Mouse (Mus musculus) lung, postnatal 14 days (tissue): Measurements from ENCODE around the gene Cbx8.

ENCODE experiments used
- DNase-seq: peaks from one replicate; pipeline ENCODE4 v3.0.0; 2021

The Cbx8 gene

GRCm38 (mm10) chr11:119033874-119034558 is 6.8 kb downstream of the Cbx8 start:
- DNase-seq, result peak; percentile 92

GRCm38 (mm10) chr11:119026203-119026602 is 14.6 kb downstream of the Cbx8 start:
- no peak for DNase-seq

- DNase-seq, result no peak
Measured at GRCm38 (mm10) chr11:119024260-119024659, 16.5 kb downstream of the Cbx8 start.

- no peak for DNase-seq
Measured at GRCm38 (mm10) chr11:119023616-119023980, 17.2 kb downstream of the Cbx8 start.

GRCm38 (mm10) chr11:119022895-119023615 is 17.7 kb downstream of the Cbx8 start, which contains the start of gene Cbx2:
Gene Cbx2 (plus strand): TSS chr11:119022962.
- peak; percentile 88 for DNase-seq

GRCm38 (mm10) chr11:119022068-119022894 is 18.5 kb downstream of the Cbx8 start:
- no peak for DNase-seq

- DNase-seq, result no peak
Measured at GRCm38 (mm10) chr11:119021180-119021579, 19.6 kb downstream of the Cbx8 start.

- DNase-seq, result no peak
Measured at GRCm38 (mm10) chr11:119017506-119017905, 23.3 kb downstream of the Cbx8 start.

GRCm38 (mm10) chr11:119014455-119014854 is 26.3 kb downstream of the Cbx8 start:
- DNase-seq, result no peak

GRCm38 (mm10) chr11:119007461-119008456 is 33.0 kb downstream of the Cbx8 start:
- DNase-seq, result peak; percentile 61

GRCm38 (mm10) chr11:119006462-119006861 is 34.3 kb downstream of the Cbx8 start:
- DNase-seq, result no peak

- DNase-seq, result no peak
Measured at GRCm38 (mm10) chr11:119005547-119006275, 35.1 kb downstream of the Cbx8 start.

- DNase-seq, result no peak
Measured at GRCm38 (mm10) chr11:119001493-119002128, 39.2 kb downstream of the Cbx8 start.

- DNase-seq, result no peak
Measured at GRCm38 (mm10) chr11:119000877-119001276, 39.9 kb downstream of the Cbx8 start.

- DNase-seq, result no peak
Measured at GRCm38 (mm10) chr11:118999361-118999804, 41.4 kb downstream of the Cbx8 start.

- DNase-seq, result peak; percentile 81
Measured at GRCm38 (mm10) chr11:118998540-118999265, 42.1 kb downstream of the Cbx8 start.

- no peak for DNase-seq
Measured at GRCm38 (mm10) chr11:118997182-118997581, 43.6 kb downstream of the Cbx8 start.

GRCm38 (mm10) chr11:118995448-118995847 is 45.3 kb downstream of the Cbx8 start:
- DNase-seq, result no peak

- DNase-seq, result no peak
Measured at GRCm38 (mm10) chr11:118992781-118993180, 48.0 kb downstream of the Cbx8 start.

- no peak for DNase-seq
Measured at GRCm38 (mm10) chr11:118987999-118988398, 52.8 kb downstream of the Cbx8 start, which contains the start of gene Enpp7. Gene Enpp7 (plus strand): TSS chr11:118988188.
